Comparison of ENCODE assay signal across 10 mouse cellular contexts in the genomic region with DNA sequence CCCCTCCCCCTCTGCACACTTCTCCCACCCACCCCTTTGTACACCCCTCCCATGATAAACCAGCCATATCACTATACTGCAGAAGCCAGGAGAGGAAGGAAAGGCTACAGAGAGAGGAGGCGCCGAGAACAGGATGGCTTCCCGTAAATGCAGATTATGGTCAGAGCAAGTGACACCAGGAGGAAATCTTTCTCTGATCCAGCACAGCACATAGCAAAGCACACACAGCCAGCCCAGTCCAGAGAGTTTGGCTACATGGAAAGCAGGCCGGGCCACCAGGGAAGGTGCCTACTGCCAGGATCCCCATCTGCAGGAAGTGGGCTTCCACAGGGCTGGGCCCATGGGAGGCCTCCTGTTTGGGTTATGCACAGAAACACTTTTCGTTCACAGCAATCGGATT.
A peak's percentile ranks its signal among the peaks of the same experiment; 100 is the strongest.
DNase-seq lines count a peak whose midpoint lies in the region; ATAC-seq and TF ChIP-seq lines count a peak whose summit lies in the region.
"Had no signal": no experiment of that assay in that cellular context is flagged by ENCODE, and none has a peak within 500 bp of the region (broad histone marks: within the 10 kb centered on the region; RNA-seq: fewer than 3 reads in every experiment).

No protein-coding gene starts in this region.

- no peaks in the 10 kb centered on the region for H3K9me3 ChIP-seq in midbrain, embryonic 10.5 days (replicated peaks)
- H3K9me3 ChIP-seq in midbrain, postnatal 0 days (ENCODE audit: low read length) = no peaks in the 10 kb centered on the region
- H3K9me3 ChIP-seq in limb, embryonic 15.5 days = no peaks in the 10 kb centered on the region
- H3K9me3 ChIP-seq in stomach, embryonic 15.5 days = no peaks in the 10 kb centered on the region
- H3K9me3 ChIP-seq: midbrain, embryonic 15.5 days had no signal

- no peak for ATAC-seq in midbrain, postnatal 0 days (ENCODE audit: low FRiP score)
- no peak for ATAC-seq in limb, embryonic 15.5 days (ENCODE audit: insufficient number of reproducible peaks, low FRiP score, low TSS enrichment, low read depth)
- no peak for ATAC-seq in stomach, embryonic 15.5 days (ENCODE audit: insufficient read depth, low FRiP score, low read depth)
- ATAC-seq: midbrain, embryonic 15.5 days had no signal

- H3K36me3 ChIP-seq in midbrain, embryonic 10.5 days = peaks cover 37% of the 10 kb centered on the region
- H3K36me3 ChIP-seq in midbrain, postnatal 0 days (ENCODE audit: insufficient read depth, low read length) = no peaks in the 10 kb centered on the region; the same call in 1 of the 2 replicates
- no peaks in the 10 kb centered on the region for H3K36me3 ChIP-seq in limb, embryonic 15.5 days
- H3K36me3 ChIP-seq in stomach, embryonic 15.5 days = no peaks in the 10 kb centered on the region; the same call in 1 of the 2 replicates

- peak overlapping the region; percentile 3 for H3K27ac ChIP-seq in midbrain, embryonic 10.5 days (replicated peaks)
- H3K27ac ChIP-seq in midbrain, postnatal 0 days (ENCODE audit: low read depth, low read length) = no peak overlapping the region
- H3K27ac ChIP-seq in limb, embryonic 15.5 days = peak overlapping the region; percentile 23; the same call in 1 of the 2 replicates
- H3K27ac ChIP-seq in stomach, embryonic 15.5 days = peak overlapping the region; percentile 40; the same call in 1 of the 2 replicates

- WGBS in midbrain, embryonic 10.5 days = 88% methylated on average over 6 of the region's 6 CpGs
- 73% methylated on average over 6 of the region's 6 CpGs for WGBS in midbrain, postnatal 0 days
- 52% methylated on average over 6 of the region's 6 CpGs for WGBS in limb, embryonic 15.5 days
- WGBS in stomach, embryonic 15.5 days = 49% methylated on average over 6 of the region's 6 CpGs

- TF ChIP-seq CTCF in midbrain, postnatal 0 days (IDR thresholded peaks at IDR 0.05) = no peak

- peak; percentile 93 for DNase-seq in heart, adult 11 months
- DNase-seq in heart, adult 9 months (ENCODE audit: low spot score in 2 of 2) = no peak
- no peak for DNase-seq in midbrain, embryonic 10.5 days (ENCODE audit: low spot score)
- no peak for DNase-seq in midbrain, postnatal 0 days (ENCODE audit: low spot score)
- no peak for DNase-seq in right cerebral cortex, postnatal 36 days (ENCODE audit: low spot score in 2 of 2)
- DNase-seq in urinary bladder, postnatal 10 days (ENCODE audit: low spot score) = no peak
- DNase-seq: thymus, adult 2 months had no signal

- H3K4me1 ChIP-seq in midbrain, embryonic 10.5 days = peaks cover 32% of the 10 kb centered on the region
- H3K4me1 ChIP-seq in midbrain, postnatal 0 days (ENCODE audit: insufficient read depth, low read length) = 0 out of 2 replicates have a peak, but pooled peaks cover 3% of the 10 kb centered on the region
- peaks cover 31% of the 10 kb centered on the region for H3K4me1 ChIP-seq in limb, embryonic 15.5 days
- H3K4me1 ChIP-seq in stomach, embryonic 15.5 days = peaks cover 26% of the 10 kb centered on the region

- no peak overlapping the region for H3K9ac ChIP-seq in midbrain, postnatal 0 days (replicated peaks; ENCODE audit: low read length, poor library complexity, severe bottlenecking)
- H3K9ac ChIP-seq in limb, embryonic 15.5 days = no peak overlapping the region
- no peak overlapping the region for H3K9ac ChIP-seq in stomach, embryonic 15.5 days
- H3K9ac ChIP-seq: midbrain, embryonic 15.5 days had no signal

- no peaks in the 10 kb centered on the region for H3K27me3 ChIP-seq in midbrain, embryonic 10.5 days (ENCODE audit: low read depth, poor library complexity, severe bottlenecking)
- no peaks in the 10 kb centered on the region for H3K27me3 ChIP-seq in midbrain, postnatal 0 days (ENCODE audit: insufficient read depth, low read length)
- H3K27me3 ChIP-seq in limb, embryonic 15.5 days = no peaks in the 10 kb centered on the region
- H3K27me3 ChIP-seq in stomach, embryonic 15.5 days (replicated peaks) = no peaks in the 10 kb centered on the region
- H3K27me3 ChIP-seq: midbrain, embryonic 15.5 days had no signal

- no peak overlapping the region for H3K4me2 ChIP-seq in midbrain, postnatal 0 days (ENCODE audit: low read depth, low read length, poor library complexity, severe bottlenecking)
- no peak overlapping the region for H3K4me2 ChIP-seq in limb, embryonic 15.5 days
- H3K4me2 ChIP-seq in stomach, embryonic 15.5 days = no peak overlapping the region
- H3K4me2 ChIP-seq: midbrain, embryonic 15.5 days had no signal

- H3K4me3 ChIP-seq in midbrain, embryonic 10.5 days = no peak overlapping the region
- H3K4me3 ChIP-seq in midbrain, postnatal 0 days (ENCODE audit: low read depth, low read length) = no peak overlapping the region
- H3K4me3 ChIP-seq in limb, embryonic 15.5 days = no peak overlapping the region
- no peak overlapping the region for H3K4me3 ChIP-seq in stomach, embryonic 15.5 days (replicated peaks)
- H3K4me3 ChIP-seq: midbrain, embryonic 15.5 days had no signal
